Mouse (Mus musculus) gastrocnemius, postnatal 36 days (tissue): Measurements from ENCODE around the gene Eif6. TPM values are rescaled to one million over a fixed set of nuclear protein-coding genes. Genes with fewer than 3 reads are reported as not detected.
A peak's percentile ranks its signal among the peaks of the same experiment; 100 is the strongest.
"Not testable (repeated sequence)": the region's sequence is repeated elsewhere in the genome, so short reads cannot be mapped to it uniquely, and the experiment has no call there.

Experiments
- DNase-seq, 2 experiments: peaks; one replicate each; pipeline ENCODE4 v3.0.0; 2022
- intact Hi-C: fragments of 180-260 bp; cut with DNase I; formaldehyde crosslinking; loops from one replicate; pipeline ENCODE4 v1.15.1; 2025
- long read RNA-seq, 2 experiments: library from polyadenylated mRNA; stranded (forward); transcript quantifications; one replicate each; pipeline ENCODE4 v2.0.0; 2021
- total RNA-seq, 2 experiments: library from RNA; stranded (reverse); gene quantifications; 2 replicates each; pipeline ENCODE4 v1.2.3; 2021

Eif6 gene
- 10 to 100 TPM; 36.1 to 45.9 TPM for total RNA-seq
- long read RNA-seq, experiment 1, transcript Eif6-201 (6 exons, 1,500 nt), result major isoform, 79 of 83 reads
- long read RNA-seq, experiment 1, partial matches to known transcripts, result 2 of 83 reads
- long read RNA-seq, experiment 1, other reads (novel, unspliced or antisense), result 2 of 83 reads
- long read RNA-seq, experiment 2, transcript Eif6-201 (6 exons, 1,500 nt), result major isoform, 87 of 93 reads
- long read RNA-seq, experiment 2, partial matches to known transcripts, result 5 of 93 reads
- long read RNA-seq, experiment 2, other reads (novel, unspliced or antisense), result 1 of 93 reads

GRCm38 (mm10) chr2:155826630-155827424, at the start of gene Eif6:
Gene Eif6, minus strand, starts transcription at chr2:155826925.
- intact Hi-C loops, result no loop called here
- peak; percentile 70 to 79 for DNase-seq

DNA sequence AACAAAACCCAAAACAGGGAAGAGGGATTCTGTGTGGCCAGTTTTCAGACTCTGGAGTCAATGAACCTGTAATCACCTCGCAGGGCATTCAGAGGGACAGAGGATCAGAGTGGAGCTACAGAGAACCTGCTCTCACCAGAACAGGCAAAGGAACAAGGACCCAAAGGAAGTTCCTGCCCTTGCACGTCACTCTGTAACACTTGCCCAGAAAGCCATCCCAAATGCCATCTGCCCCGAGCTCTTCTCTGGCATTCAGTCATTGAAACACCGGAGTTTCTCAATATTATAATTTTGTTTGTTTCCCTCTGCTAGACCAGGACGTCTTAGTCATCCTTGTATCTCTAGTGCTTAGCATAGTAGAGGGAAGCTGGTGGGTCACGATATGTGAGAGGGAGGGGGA, 46.9 kb upstream of the Eif6 start:
- no peak for DNase-seq
- intact Hi-C loops, result no loop called here

DNA sequence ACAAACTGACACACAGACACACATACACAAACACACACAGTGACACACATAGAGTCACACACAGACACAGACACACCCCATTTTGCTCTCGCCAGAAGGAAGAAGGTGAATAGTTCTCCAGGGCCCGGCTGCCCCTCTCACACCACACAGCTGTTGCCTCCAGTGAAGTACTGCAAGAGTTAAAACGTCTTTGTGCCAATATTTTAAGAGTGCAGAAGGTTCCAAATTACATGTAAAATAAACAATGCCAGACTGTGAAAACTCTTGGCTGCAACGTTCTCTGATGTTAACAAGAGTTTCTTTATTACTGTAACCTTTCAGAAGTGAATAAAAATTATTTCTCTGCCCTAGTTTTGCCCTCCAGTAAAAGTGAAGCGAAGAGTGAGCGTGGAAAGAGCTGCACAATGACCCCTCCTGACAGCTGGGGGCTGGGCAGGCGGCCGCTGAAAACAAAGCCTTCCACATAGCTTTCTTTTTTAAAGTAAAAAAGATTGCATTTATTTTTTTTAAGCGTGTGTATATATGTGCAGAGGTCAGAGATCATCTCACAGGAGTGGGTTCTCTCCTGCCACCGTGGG, 46.3 kb upstream of the Eif6 start:
- DNase-seq, result no peak
- intact Hi-C loops, result no loop called here

DNA sequence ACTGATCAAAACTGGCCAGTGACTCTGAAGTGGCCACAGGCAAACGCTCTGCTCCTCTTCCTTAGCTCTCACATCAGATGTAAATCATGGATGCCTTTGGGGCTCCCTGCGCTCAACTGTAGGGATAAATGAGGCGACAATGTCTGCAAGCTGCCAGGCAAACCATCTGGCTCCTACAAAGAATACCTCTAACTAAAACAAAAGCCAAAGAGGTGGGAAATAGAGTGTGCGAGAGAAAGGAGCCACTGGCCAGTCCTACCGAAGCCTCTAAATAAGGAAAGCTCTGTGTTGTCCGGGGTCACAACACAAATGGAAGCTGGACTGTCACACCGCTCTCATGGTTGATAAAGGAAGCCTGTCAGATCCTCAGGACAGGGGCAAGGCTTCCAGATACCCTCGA, 45.8 kb upstream of the Eif6 start:
- no peak for DNase-seq
- intact Hi-C loops, result no loop called here

GRCm38 (mm10) chr2:155869772-155870171, 43.0 kb upstream of the Eif6 start:
- intact Hi-C loops, result no loop called here
- DNase-seq, result no peak

DNA sequence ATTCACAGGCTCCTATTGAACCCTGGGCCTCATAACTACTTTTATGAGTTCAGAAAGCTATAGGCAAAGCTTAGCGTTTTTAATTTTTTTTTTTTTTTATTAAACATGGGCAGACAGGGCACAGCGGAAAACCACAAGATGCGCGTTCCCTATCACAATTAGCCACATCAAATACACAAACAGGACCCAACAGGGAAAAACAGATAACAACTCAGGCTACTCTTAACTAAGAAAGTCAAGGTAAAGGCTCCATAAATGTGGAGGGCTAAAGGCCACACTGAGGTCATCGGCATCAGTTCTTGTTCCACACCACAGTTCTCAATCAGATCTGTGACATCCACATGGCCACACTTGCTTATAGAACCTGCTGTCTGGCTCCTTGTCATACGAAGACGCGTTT, 41.6 kb upstream of the Eif6 start:
- intact Hi-C loops, result no loop called here

GRCm38 (mm10) chr2:155863301-155863867, 36.7 kb upstream of the Eif6 start:
- intact Hi-C loops, result no loop called here
- no peak for DNase-seq

More for the DNA sequence above, 41.6 kb upstream of the Eif6 start:
- no peak for DNase-seq

GRCm38 (mm10) chr2:155862573-155863300, 36.0 kb upstream of the Eif6 start:
- DNase-seq, result no peak
- intact Hi-C loops, result no loop called here

GRCm38 (mm10) chr2:155861581-155861980, 34.9 kb upstream of the Eif6 start:
- DNase-seq, result no peak
- intact Hi-C loops, result no loop called here

DNA sequence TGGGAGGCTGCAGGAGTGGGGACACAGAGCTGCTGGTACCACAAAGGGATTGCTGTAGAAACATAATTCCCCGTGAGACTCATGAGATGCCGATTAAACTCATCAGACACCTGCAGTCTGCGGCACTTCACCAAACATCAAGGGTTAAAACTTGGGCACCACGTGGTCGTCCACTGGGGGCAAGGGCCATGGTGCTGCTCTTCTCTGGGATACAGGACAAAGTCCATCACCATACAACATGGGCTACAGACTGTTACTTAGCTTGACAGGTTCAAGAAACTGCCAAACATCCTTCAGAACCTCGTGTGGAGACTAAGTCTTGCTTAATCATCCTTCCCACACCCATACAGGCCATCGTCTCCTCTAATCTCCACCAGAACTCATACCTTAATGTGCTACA, 33.4 kb upstream of the Eif6 start:
- intact Hi-C loops, result no loop called here
- DNase-seq, result no peak

DNA sequence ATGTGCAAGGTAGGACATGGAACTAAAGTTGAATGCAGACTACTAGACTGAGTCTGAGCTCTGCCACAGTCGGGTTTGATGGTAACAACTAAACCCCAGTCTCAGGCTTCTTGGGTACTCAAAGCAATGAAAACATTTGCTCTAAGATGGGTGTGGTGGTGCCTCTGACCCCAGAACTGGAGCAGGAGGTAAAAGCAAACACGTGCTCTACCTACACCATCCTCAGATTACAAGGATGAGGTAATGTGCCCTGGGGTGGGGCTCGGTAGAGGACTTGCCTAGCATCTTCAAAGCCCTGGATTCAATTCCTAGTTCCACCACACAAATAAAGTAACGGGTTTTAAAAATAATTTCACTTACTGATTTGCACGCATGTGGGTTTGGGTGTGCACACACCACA, 25.8 kb upstream of the Eif6 start:
- intact Hi-C loops, result no loop called here
- DNase-seq, result no peak

- DNase-seq, result no peak
- intact Hi-C loops, result no loop called here
Measured at GRCm38 (mm10) chr2:155850120-155850519, 23.4 kb upstream of the Eif6 start.

DNA sequence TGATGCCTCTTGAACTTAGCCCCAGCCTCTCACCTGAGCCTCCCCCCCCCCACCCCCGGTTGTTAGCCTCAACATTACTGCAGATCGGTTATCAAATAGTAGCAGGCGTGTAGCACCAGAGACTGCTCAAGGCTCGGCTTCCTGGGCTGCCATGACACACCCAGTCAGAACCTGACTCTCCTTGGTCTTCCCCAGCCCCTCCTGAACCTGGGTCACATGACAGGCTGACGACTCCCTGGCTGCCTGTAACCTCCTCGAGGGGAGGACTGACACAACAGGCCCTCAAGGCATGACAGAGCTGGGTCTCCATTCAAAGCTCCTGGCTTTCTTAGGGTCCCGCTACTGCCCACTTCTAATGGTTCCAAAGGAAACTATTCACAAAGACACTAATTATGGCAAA, 22.7 kb upstream of the Eif6 start:
- no peak for DNase-seq
- intact Hi-C loops, result loop anchor here (10.0 kb wide), 1 partner anchor 275 kb away; the partner anchor contains the start of gene Gm28036

GRCm38 (mm10) chr2:155848291-155848690, 21.6 kb upstream of the Eif6 start:
- DNase-seq, result peak; percentile 51 to 67
- intact Hi-C loops, result loop anchor here (1.0 to 10.0 kb wide), 2 partner anchors 98 to 277 kb away; partner anchors contain the start of gene Gm28036

DNA sequence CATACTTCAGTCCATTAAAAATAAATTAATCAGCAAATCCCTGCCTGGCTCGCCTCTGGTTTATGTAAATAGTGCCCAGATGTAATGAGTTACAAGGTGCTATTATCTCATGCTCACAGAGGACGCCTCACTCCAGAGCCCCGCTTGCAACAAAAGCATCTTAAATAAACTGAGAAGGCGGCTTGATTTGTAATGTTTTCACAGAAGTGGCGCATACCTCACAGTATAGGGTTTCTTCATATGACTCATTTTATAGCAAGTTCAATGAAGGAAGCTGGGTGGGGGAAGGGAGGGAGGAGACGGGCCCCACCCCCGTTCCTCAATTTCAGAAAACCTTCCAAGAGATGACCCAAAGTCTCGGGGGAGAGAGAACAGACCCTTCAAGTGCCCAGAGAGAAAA, 20.2 kb upstream of the Eif6 start:
- intact Hi-C loops, result loop anchor here (10.0 kb wide), 1 partner anchor 278 kb away; the partner anchor contains the start of gene Gm28036
- DNase-seq, result no peak

- intact Hi-C loops, result no loop called here
Measured at GRCm38 (mm10) chr2:155838961-155839360, 12.2 kb upstream of the Eif6 start.

DNA sequence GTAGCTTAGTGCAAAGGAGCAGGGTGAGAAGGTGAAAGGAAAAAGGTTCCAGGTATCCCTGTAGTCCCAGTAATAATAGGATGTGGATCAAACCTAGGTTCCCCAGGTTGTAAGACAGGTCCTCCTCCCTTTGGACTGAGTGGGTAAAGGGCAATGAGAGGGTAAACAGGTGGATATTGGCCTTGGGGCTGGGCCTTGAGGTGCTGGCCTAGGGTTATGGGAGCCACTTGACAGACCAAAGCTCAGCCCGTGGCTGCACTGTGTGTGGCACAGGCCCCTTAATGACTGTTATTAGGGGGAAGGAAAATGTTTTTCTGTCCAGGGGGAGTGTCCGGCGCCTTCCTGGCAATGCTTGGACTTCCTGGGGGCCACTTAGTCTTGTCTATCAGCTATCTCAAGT, 11.2 kb upstream of the Eif6 start:
- DNase-seq, result no peak
- intact Hi-C loops, result no loop called here

More at GRCm38 (mm10) chr2:155838961-155839360, 12.2 kb upstream of the Eif6 start:
- DNase-seq, result no peak

GRCm38 (mm10) chr2:155834732-155835131, 8.0 kb upstream of the Eif6 start, which contains the start of gene Fam83c:
Gene Fam83c, minus strand, starts transcription at chr2:155834854.
- intact Hi-C loops, result no loop called here
- DNase-seq, result no peak

DNA sequence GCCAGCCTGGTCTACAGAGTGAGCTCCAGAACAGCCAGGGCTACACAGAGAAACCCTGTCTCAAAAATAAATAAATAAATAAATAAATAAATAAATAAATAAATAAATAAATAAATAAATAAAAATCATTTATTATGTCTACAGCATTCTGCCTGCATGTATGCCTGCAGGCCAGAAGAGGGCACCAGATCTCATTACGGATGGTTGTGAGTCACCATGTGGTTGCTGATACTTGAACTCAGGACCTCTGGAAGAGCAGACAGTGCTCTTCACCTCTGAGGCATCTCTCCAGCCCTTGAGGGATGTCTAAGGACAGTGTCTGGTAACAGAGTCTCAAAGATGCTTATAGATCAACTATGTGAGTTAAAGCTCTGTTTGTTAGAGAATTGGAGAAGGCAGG, 5.4 kb upstream of the Eif6 start:
- intact Hi-C loops, DNase-seq: not testable (repeated sequence)

GRCm38 (mm10) chr2:155831302-155831701, 4.6 kb upstream of the Eif6 start:
- intact Hi-C loops, result no loop called here
- DNase-seq, result no peak
